32 mouse cellular contexts compared by ENCODE assay signal in genomic region chr1:90921687-90922086, GRCm38 (mm10). TPM values are rescaled to one million over a fixed set of nuclear protein-coding genes. Genes with fewer than 3 reads are reported as not detected.
DNase-seq lines count a peak whose midpoint lies in the region; ATAC-seq and TF ChIP-seq lines count a peak whose summit lies in the region.
"Had no signal": no experiment of that assay in that cellular context is flagged by ENCODE, and none has a peak within 500 bp of the region (broad histone marks: within the 10 kb centered on the region; RNA-seq: fewer than 3 reads in every experiment).

No protein-coding gene starts in this region.

- DNase-seq in kidney, adult 2 months = peak; percentile 74
- peak; percentile 41 to 66 for DNase-seq in kidney, postnatal 25 days
- DNase-seq in stomach, postnatal 0 days (ENCODE audit: low spot score) = peak; percentile 64
- DNase-seq in lung, postnatal 14 days = no peak
- no peak for DNase-seq in hindbrain, postnatal 0 days (ENCODE audit: low spot score)
- DNase-seq: adrenal gland, adult 2 months; adrenal gland, postnatal 36 days; cerebellum, adult 18-20 months; cerebellum, adult 9-10 months; cerebellum, postnatal 14 days; gastrocnemius, postnatal 10 days; gastrocnemius, postnatal 36 days; heart, adult 2 months; heart, postnatal 14 days; heart, postnatal 4 days had no signal

- peaks cover 13% of the 10 kb centered on the region for H3K9me3 ChIP-seq in kidney, embryonic 14.5 days (ENCODE audit: control insufficient read depth, low read length)
- H3K9me3 ChIP-seq in kidney, embryonic 16.5 days (ENCODE audit: low read length) = peaks cover 10% of the 10 kb centered on the region; the same call in 1 of the 2 replicates
- H3K9me3 ChIP-seq in intestine, postnatal 0 days (ENCODE audit: control insufficient read depth) = no peaks in the 10 kb centered on the region
- H3K9me3 ChIP-seq in stomach, postnatal 0 days (ENCODE audit: control insufficient read depth, low read length) = 0 out of 2 replicates have a peak, but pooled peaks cover 3% of the 10 kb centered on the region
- no peaks in the 10 kb centered on the region for H3K9me3 ChIP-seq in hindbrain, postnatal 0 days (ENCODE audit: low read length)

- ATAC-seq in kidney, embryonic 14.5 days (ENCODE audit: low FRiP score, low TSS enrichment) = no peak
- ATAC-seq in kidney, embryonic 16.5 days (ENCODE audit: low FRiP score, low TSS enrichment) = no peak
- ATAC-seq in intestine, postnatal 0 days = peak; percentile 83
- peak; percentile 60 for ATAC-seq in stomach, postnatal 0 days (ENCODE audit: low FRiP score, low TSS enrichment)
- no peak for ATAC-seq in hindbrain, postnatal 0 days
- ATAC-seq: CD4-positive, CD25-positive, alpha-beta regulatory T cell, adult 4 months; forebrain, embryonic 13.5 days; forebrain, embryonic 16.5 days had no signal

- no peak for TF ChIP-seq POLR2A in kidney, adult 2 months (IDR thresholded peaks at IDR 0.05; ENCODE audit: low read depth, low read length)

- no peak overlapping the region for H3K9ac ChIP-seq in kidney, embryonic 14.5 days (ENCODE audit: low read depth, low read length)
- no peak overlapping the region for H3K9ac ChIP-seq in kidney, embryonic 16.5 days (replicated peaks; ENCODE audit: low read length)
- no peak overlapping the region for H3K9ac ChIP-seq in intestine, postnatal 0 days (ENCODE audit: low read depth, low read length)
- no peak overlapping the region for H3K9ac ChIP-seq in stomach, postnatal 0 days (ENCODE audit: low read length)
- no peak overlapping the region for H3K9ac ChIP-seq in hindbrain, postnatal 0 days (replicated peaks; ENCODE audit: low read length)
- H3K9ac ChIP-seq: forebrain, embryonic 13.5 days; heart, embryonic 13.5 days had no signal

- H3K27me3 ChIP-seq in kidney, adult 2 months (replicated peaks; ENCODE audit: control insufficient read depth, insufficient read depth, low read length) = no peaks in the 10 kb centered on the region
- H3K27me3 ChIP-seq in kidney, embryonic 14.5 days (ENCODE audit: control insufficient read depth, insufficient read depth, low read length) = no peaks in the 10 kb centered on the region
- no peaks in the 10 kb centered on the region for H3K27me3 ChIP-seq in kidney, embryonic 16.5 days (ENCODE audit: insufficient read depth, low read length)
- H3K27me3 ChIP-seq in intestine, postnatal 0 days (replicated peaks; ENCODE audit: control insufficient read depth, insufficient read depth, low read length) = no peaks in the 10 kb centered on the region
- H3K27me3 ChIP-seq in stomach, postnatal 0 days (ENCODE audit: control insufficient read depth, insufficient read depth, low read length) = no peaks in the 10 kb centered on the region
- H3K27me3 ChIP-seq in hindbrain, postnatal 0 days (ENCODE audit: insufficient read depth, low read length) = no peaks in the 10 kb centered on the region
- H3K27me3 ChIP-seq: forebrain, embryonic 13.5 days had no signal

- no peak for TF ChIP-seq CTCF in kidney, adult 2 months (conservative IDR thresholded peaks at IDR 0.05; ENCODE audit: insufficient read depth, insufficient read length, low read depth, low read length)
- TF ChIP-seq CTCF in intestine, postnatal 0 days (IDR thresholded peaks at IDR 0.05; ENCODE audit: low read depth) = no peak
- no peak for TF ChIP-seq CTCF in stomach, postnatal 0 days (IDR thresholded peaks at IDR 0.05; ENCODE audit: low read depth)
- no peak for TF ChIP-seq CTCF in hindbrain, postnatal 0 days (IDR thresholded peaks at IDR 0.05; ENCODE audit: low read depth)

- H3K4me2 ChIP-seq in kidney, embryonic 14.5 days (replicated peaks; ENCODE audit: low read depth, low read length) = no peak overlapping the region
- no peak overlapping the region for H3K4me2 ChIP-seq in kidney, embryonic 16.5 days (replicated peaks; ENCODE audit: low read depth, low read length)
- no peak overlapping the region for H3K4me2 ChIP-seq in intestine, postnatal 0 days (replicated peaks; ENCODE audit: low read depth)
- no peak overlapping the region for H3K4me2 ChIP-seq in stomach, postnatal 0 days (replicated peaks; ENCODE audit: low read depth)
- no peak overlapping the region for H3K4me2 ChIP-seq in hindbrain, postnatal 0 days (ENCODE audit: low read depth, low read length)
- H3K4me2 ChIP-seq: forebrain, embryonic 13.5 days; heart, embryonic 13.5 days had no signal

- no peaks in the 10 kb centered on the region for H3K36me3 ChIP-seq in kidney, adult 2 months (ENCODE audit: control insufficient read depth, insufficient read depth, low read length)
- H3K36me3 ChIP-seq in kidney, embryonic 14.5 days (ENCODE audit: control insufficient read depth, insufficient read depth, low read length) = no peaks in the 10 kb centered on the region
- H3K36me3 ChIP-seq in kidney, embryonic 16.5 days (ENCODE audit: insufficient read depth, low read length) = no peaks in the 10 kb centered on the region
- H3K36me3 ChIP-seq in intestine, postnatal 0 days (ENCODE audit: control insufficient read depth, insufficient read depth) = no peaks in the 10 kb centered on the region
- no peaks in the 10 kb centered on the region for H3K36me3 ChIP-seq in stomach, postnatal 0 days (ENCODE audit: control insufficient read depth, insufficient read depth, low read length)
- H3K36me3 ChIP-seq in hindbrain, postnatal 0 days (ENCODE audit: insufficient read depth, low read length) = no peaks in the 10 kb centered on the region
- H3K36me3 ChIP-seq: forebrain, embryonic 10.5 days; heart, embryonic 13.5 days had no signal

- no peak for TF ChIP-seq EP300 in stomach, postnatal 0 days (optimal IDR thresholded peaks at IDR 0.05)

- no peak overlapping the region for H3K4me3 ChIP-seq in kidney, adult 2 months (ENCODE audit: insufficient read depth, low read depth, low read length)
- no peak overlapping the region for H3K4me3 ChIP-seq in kidney, embryonic 14.5 days (ENCODE audit: low read length)
- no peak overlapping the region for H3K4me3 ChIP-seq in kidney, embryonic 16.5 days (ENCODE audit: low read length)
- H3K4me3 ChIP-seq in intestine, postnatal 0 days (ENCODE audit: low read depth, low read length) = no peak overlapping the region
- no peak overlapping the region for H3K4me3 ChIP-seq in stomach, postnatal 0 days (ENCODE audit: low read depth, low read length)
- no peak overlapping the region for H3K4me3 ChIP-seq in hindbrain, postnatal 0 days (ENCODE audit: low read length)
- H3K4me3 ChIP-seq: forebrain, embryonic 10.5 days; forebrain, embryonic 13.5 days; heart, adult 2 months; heart, embryonic 10.5 days; heart, embryonic 13.5 days had no signal

- 62% methylated on average over 9 of the region's 9 CpGs for WGBS in kidney, adult 2 months
- 76% methylated on average over 9 of the region's 9 CpGs for WGBS in kidney, embryonic 14.5 days
- 81% methylated on average over 9 of the region's 9 CpGs for WGBS in kidney, embryonic 16.5 days
- WGBS in intestine, postnatal 0 days = 47% methylated on average over 9 of the region's 9 CpGs
- WGBS in stomach, postnatal 0 days = 73% methylated on average over 9 of the region's 9 CpGs
- 93% methylated on average over 9 of the region's 9 CpGs for WGBS in hindbrain, postnatal 0 days

- H3K4me1 ChIP-seq in kidney, adult 2 months (ENCODE audit: control insufficient read depth, insufficient read depth, low read length) = no peaks in the 10 kb centered on the region
- H3K4me1 ChIP-seq in kidney, embryonic 14.5 days (ENCODE audit: control insufficient read depth, insufficient read depth, low read length) = no peaks in the 10 kb centered on the region
- no peaks in the 10 kb centered on the region for H3K4me1 ChIP-seq in kidney, embryonic 16.5 days (ENCODE audit: insufficient read depth, low read length)
- H3K4me1 ChIP-seq in intestine, postnatal 0 days (replicated peaks; ENCODE audit: control insufficient read depth, insufficient read depth, low read length) = peaks cover 4% of the 10 kb centered on the region
- H3K4me1 ChIP-seq in stomach, postnatal 0 days (replicated peaks; ENCODE audit: control insufficient read depth, insufficient read depth) = no peaks in the 10 kb centered on the region
- no peaks in the 10 kb centered on the region for H3K4me1 ChIP-seq in hindbrain, postnatal 0 days (ENCODE audit: insufficient read depth, low read length)
- H3K4me1 ChIP-seq: forebrain, embryonic 13.5 days had no signal

- H3K27ac ChIP-seq in kidney, adult 2 months (ENCODE audit: insufficient read depth, low read depth, low read length) = no peak overlapping the region
- no peak overlapping the region for H3K27ac ChIP-seq in kidney, embryonic 14.5 days (ENCODE audit: low read depth, low read length)
- H3K27ac ChIP-seq in kidney, embryonic 16.5 days (ENCODE audit: low read length) = no peak overlapping the region
- H3K27ac ChIP-seq in intestine, postnatal 0 days (ENCODE audit: low read depth, low read length) = peak overlapping the region; percentile 22
- H3K27ac ChIP-seq in stomach, postnatal 0 days (replicated peaks) = peak overlapping the region; percentile 69; the same call in 1 of the 2 replicates
- no peak overlapping the region for H3K27ac ChIP-seq in hindbrain, postnatal 0 days
- H3K27ac ChIP-seq: forebrain, embryonic 10.5 days; forebrain, embryonic 13.5 days; heart, adult 2 months; heart, embryonic 10.5 days; heart, embryonic 13.5 days had no signal

RNA-seq across cellular contexts. Expression of gene Mlph, which starts 6.8 kb away (rescaled TPM):
- 4.6 and 5.7 TPM in 2 replicates for polyA plus RNA-seq in kidney, adult 2 months (2012; rRNA removed)
- polyA plus RNA-seq in kidney, embryonic 14.5 days (2014; fragmentation: Nextera tagmentation; extraction: Ambion mirVana) = 0.61 TPM in 1 of 2 replicates, not detected in the other
- 0.26 and 0.82 TPM in 2 replicates for polyA plus RNA-seq in kidney, embryonic 16.5 days (2015; fragmentation: Nextera tagmentation; extraction: Ambion mirVana)
- 3.0 and 3.4 TPM in 2 replicates for polyA plus RNA-seq in intestine, postnatal 0 days (2015; fragmentation: Nextera tagmentation; extraction: Ambion mirVana)
- 8.8 and 9.8 TPM in 2 replicates for polyA plus RNA-seq in stomach, postnatal 0 days (2015; fragmentation: Nextera tagmentation; extraction: Ambion mirVana)
- total RNA-seq in hindbrain, postnatal 0 days (2014; rRNA removed) = 0.63 and 0.72 TPM in 2 replicates
- 0.19 and 0.51 TPM in 2 replicates for polyA plus RNA-seq in hindbrain, postnatal 0 days (2015; fragmentation: Nextera tagmentation; extraction: Ambion mirVana)
- total RNA-seq: granulocyte monocyte progenitor cell, adult 5-6 weeks; MEL had no signal
- polyA plus RNA-seq: CD4-positive, CD25-positive, alpha-beta regulatory T cell, adult 4 months; hindbrain, embryonic 11.5 days had no signal

RNA-seq across cellular contexts. Expression of gene Prlh, which starts 31.2 kb away (rescaled TPM):
- polyA plus RNA-seq in kidney, adult 2 months (2012; rRNA removed) = not detected in 2 replicates
- not detected in 2 replicates for polyA plus RNA-seq in kidney, embryonic 14.5 days (2014; fragmentation: Nextera tagmentation; extraction: Ambion mirVana)
- not detected in 2 replicates for polyA plus RNA-seq in kidney, embryonic 16.5 days (2015; fragmentation: Nextera tagmentation; extraction: Ambion mirVana)
- not detected in 2 replicates for polyA plus RNA-seq in intestine, postnatal 0 days (2015; fragmentation: Nextera tagmentation; extraction: Ambion mirVana)
- polyA plus RNA-seq in stomach, postnatal 0 days (2015; fragmentation: Nextera tagmentation; extraction: Ambion mirVana) = not detected in 2 replicates
- total RNA-seq in hindbrain, postnatal 0 days (2014; rRNA removed) = not detected in 2 replicates
- polyA plus RNA-seq in hindbrain, postnatal 0 days (2015; fragmentation: Nextera tagmentation; extraction: Ambion mirVana) = 1.5 and 1.8 TPM in 2 replicates
- total RNA-seq: adrenal gland, adult 2 months; adrenal gland, postnatal 36 days; gastrocnemius, adult 18-20 months; gastrocnemius, postnatal 10 days; gastrocnemius, postnatal 36 days; granulocyte monocyte progenitor cell, adult 5-6 weeks; heart, adult 2 months; heart, postnatal 14 days; heart, postnatal 4 days; MEL had no signal
- polyA plus RNA-seq: adrenal gland, adult 2 months; C2C12; CD4-positive, CD25-positive, alpha-beta regulatory T cell, adult 4 months; embryonic facial prominence, embryonic 11.5 days; embryonic facial prominence, embryonic 14.5 days; forebrain, embryonic 10.5 days; forebrain, embryonic 13.5 days; forebrain, embryonic 16.5 days; heart, adult 2 months; heart, embryonic 10.5 days; heart, embryonic 13.5 days; heart, embryonic 16.5 days; hindbrain, embryonic 11.5 days had no signal

RNA-seq across cellular contexts. Expression of gene Rab17, which starts 47.8 kb away (rescaled TPM):
- 34.4 and 35.9 TPM in 2 replicates for polyA plus RNA-seq in kidney, adult 2 months (2012; rRNA removed)
- polyA plus RNA-seq in kidney, embryonic 14.5 days (2014; fragmentation: Nextera tagmentation; extraction: Ambion mirVana) = 3.7 and 6.1 TPM in 2 replicates
- 10.8 and 12.0 TPM in 2 replicates for polyA plus RNA-seq in kidney, embryonic 16.5 days (2015; fragmentation: Nextera tagmentation; extraction: Ambion mirVana)
- 75.4 and 93.3 TPM in 2 replicates for polyA plus RNA-seq in intestine, postnatal 0 days (2015; fragmentation: Nextera tagmentation; extraction: Ambion mirVana)
- 4.6 and 5.7 TPM in 2 replicates for polyA plus RNA-seq in stomach, postnatal 0 days (2015; fragmentation: Nextera tagmentation; extraction: Ambion mirVana)
- total RNA-seq in hindbrain, postnatal 0 days (2014; rRNA removed) = not detected in 2 replicates
- polyA plus RNA-seq in hindbrain, postnatal 0 days (2015; fragmentation: Nextera tagmentation; extraction: Ambion mirVana) = 0.19 TPM in 1 of 2 replicates, not detected in the other
- total RNA-seq: adrenal gland, postnatal 36 days; gastrocnemius, adult 18-20 months; gastrocnemius, postnatal 10 days; gastrocnemius, postnatal 36 days; MEL had no signal
- polyA plus RNA-seq: CD4-positive, CD25-positive, alpha-beta regulatory T cell, adult 4 months; forebrain, embryonic 13.5 days; hindbrain, embryonic 11.5 days had no signal

Comparison
In these comparisons a context has a peak if more than half of its experiments do, and no peak if none do; other contexts are left out.
1. DNase-seq: peak in kidney, adult 2 months (single experiment), kidney, postnatal 25 days (2 of 2) and stomach, postnatal 0 days (single experiment); none in lung, postnatal 14 days (single experiment) and hindbrain, postnatal 0 days (single experiment).
2. H3K27ac ChIP-seq: peak in intestine, postnatal 0 days (single experiment) and stomach, postnatal 0 days (single experiment); none in kidney, adult 2 months (single experiment), kidney, embryonic 14.5 days (single experiment), kidney, embryonic 16.5 days (single experiment) and hindbrain, postnatal 0 days (single experiment).
3. ATAC-seq: peak in intestine, postnatal 0 days (single experiment) and stomach, postnatal 0 days (single experiment); none in kidney, embryonic 14.5 days (single experiment), kidney, embryonic 16.5 days (single experiment) and hindbrain, postnatal 0 days (single experiment).